In the genomic region with DNA sequence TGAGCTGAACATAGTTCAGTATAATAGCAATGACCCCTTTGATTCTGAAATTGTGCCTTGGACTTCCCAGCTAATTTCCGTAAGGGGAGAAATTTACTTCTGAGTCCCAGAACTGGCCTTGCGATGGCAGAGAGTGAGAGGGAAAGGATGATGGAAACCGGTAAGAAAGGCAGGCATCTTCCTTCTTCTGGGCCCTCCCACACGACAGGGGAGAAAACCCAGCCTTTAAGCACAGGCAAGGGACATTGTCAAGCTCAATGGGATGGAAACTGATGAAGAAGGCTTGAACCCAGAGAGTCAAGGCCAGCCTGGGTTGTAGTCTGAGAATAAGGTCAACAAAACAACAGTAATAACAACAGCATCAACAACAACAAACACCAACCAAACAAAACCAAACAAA, we compare ENCODE assay signal across 23 mouse cellular contexts. TPM values are rescaled to one million over a fixed set of nuclear protein-coding genes. Genes with fewer than 3 reads are reported as not detected.
DNase-seq lines count a peak whose midpoint lies in the region; ATAC-seq and TF ChIP-seq lines count a peak whose summit lies in the region.
"Had no signal": no experiment of that assay in that cellular context is flagged by ENCODE, and none has a peak within 500 bp of the region (broad histone marks: within the 10 kb centered on the region; RNA-seq: fewer than 3 reads in every experiment).

No protein-coding gene starts in this region.

- H3K4me1 ChIP-seq in forebrain, embryonic 11.5 days (replicated peaks; ENCODE audit: control insufficient read depth, insufficient read depth, low read length): peaks cover 15% of the 10 kb centered on the region
- H3K4me1 ChIP-seq in forebrain, embryonic 14.5 days (ENCODE audit: control insufficient read depth, insufficient read depth, low read length): peaks cover 5% of the 10 kb centered on the region; the same call in 1 of the 2 replicates
- H3K4me1 ChIP-seq in heart, adult 2 months (ENCODE audit: control insufficient read depth, insufficient read depth, low read length): no peaks in the 10 kb centered on the region
- H3K4me1 ChIP-seq in heart, embryonic 10.5 days: peaks cover 32% of the 10 kb centered on the region
- H3K4me1 ChIP-seq in heart, embryonic 12.5 days (replicated peaks): peaks cover 16% of the 10 kb centered on the region
- H3K4me1 ChIP-seq in limb, embryonic 12.5 days (replicated peaks): peaks cover 36% of the 10 kb centered on the region
- H3K4me1 ChIP-seq in limb, embryonic 10.5 days: peaks cover 50% of the 10 kb centered on the region

- no peak overlapping the region for H3K27ac ChIP-seq in forebrain, embryonic 11.5 days (ENCODE audit: low read depth, low read length)
- H3K27ac ChIP-seq in forebrain, embryonic 14.5 days (ENCODE audit: low read depth, low read length): no peak overlapping the region
- no peak overlapping the region for H3K27ac ChIP-seq in heart, adult 2 months
- H3K27ac ChIP-seq in heart, embryonic 10.5 days: no peak overlapping the region
- H3K27ac ChIP-seq in heart, embryonic 12.5 days (ENCODE audit: poor library complexity, severe bottlenecking): no peak overlapping the region
- H3K27ac ChIP-seq in limb, embryonic 12.5 days: peak overlapping the region; percentile 53; the same call in 1 of the 2 replicates
- H3K27ac ChIP-seq in limb, embryonic 10.5 days: no peak overlapping the region

- peaks cover 75% of the 10 kb centered on the region for H3K27me3 ChIP-seq in forebrain, embryonic 11.5 days (ENCODE audit: control insufficient read depth, insufficient read depth, low read length)
- H3K27me3 ChIP-seq in forebrain, embryonic 14.5 days (replicated peaks; ENCODE audit: control insufficient read depth, insufficient read depth, low read length): peaks cover 81% of the 10 kb centered on the region
- peaks cover 4% of the 10 kb centered on the region; the same call in 1 of the 2 replicates for H3K27me3 ChIP-seq in heart, adult 2 months (ENCODE audit: control insufficient read depth, insufficient read depth, low read length)
- peaks cover 82% of the 10 kb centered on the region for H3K27me3 ChIP-seq in heart, embryonic 10.5 days (ENCODE audit: insufficient read depth, poor library complexity, severe bottlenecking)
- H3K27me3 ChIP-seq in heart, embryonic 12.5 days (replicated peaks): peaks cover 61% of the 10 kb centered on the region
- peaks cover 49% of the 10 kb centered on the region for H3K27me3 ChIP-seq in limb, embryonic 12.5 days
- peaks cover 75% of the 10 kb centered on the region for H3K27me3 ChIP-seq in limb, embryonic 10.5 days (ENCODE audit: low read depth, poor library complexity, severe bottlenecking)

- no peak overlapping the region for H3K4me3 ChIP-seq in forebrain, embryonic 11.5 days (ENCODE audit: low read depth, low read length)
- no peak overlapping the region for H3K4me3 ChIP-seq in forebrain, embryonic 14.5 days (ENCODE audit: low read depth, low read length)
- no peak overlapping the region for H3K4me3 ChIP-seq in heart, adult 2 months
- no peak overlapping the region for H3K4me3 ChIP-seq in heart, embryonic 10.5 days
- H3K4me3 ChIP-seq in heart, embryonic 12.5 days: no peak overlapping the region
- H3K4me3 ChIP-seq in limb, embryonic 12.5 days (replicated peaks): no peak overlapping the region
- H3K4me3 ChIP-seq in limb, embryonic 10.5 days: no peak overlapping the region

- no peaks in the 10 kb centered on the region for H3K9me3 ChIP-seq in forebrain, embryonic 11.5 days (ENCODE audit: control insufficient read depth, low read length)
- no peaks in the 10 kb centered on the region for H3K9me3 ChIP-seq in forebrain, embryonic 14.5 days (replicated peaks; ENCODE audit: control insufficient read depth, low read length)
- no peaks in the 10 kb centered on the region for H3K9me3 ChIP-seq in heart, embryonic 10.5 days
- H3K9me3 ChIP-seq in heart, embryonic 12.5 days (replicated peaks): no peaks in the 10 kb centered on the region
- no peaks in the 10 kb centered on the region for H3K9me3 ChIP-seq in limb, embryonic 12.5 days
- H3K9me3 ChIP-seq in limb, embryonic 10.5 days (replicated peaks): no peaks in the 10 kb centered on the region

- intact Hi-C loops in heart, adult 2 months (cut with DNase I): no loop called here

- no peak for ATAC-seq in forebrain, embryonic 11.5 days (replicated peaks; ENCODE audit: low FRiP score)
- ATAC-seq in forebrain, embryonic 14.5 days: no peak
- ATAC-seq in heart, embryonic 12.5 days (ENCODE audit: insufficient number of reproducible peaks, low FRiP score): no peak
- no peak for ATAC-seq in limb, embryonic 12.5 days (ENCODE audit: insufficient number of reproducible peaks, insufficient read depth, low FRiP score, low TSS enrichment, low read depth)
- ATAC-seq: activated CD4-positive, CD25-positive, alpha-beta regulatory T cell, adult 4 months; CD4-positive, CD25-positive, alpha-beta regulatory T cell, adult 4 months; Patski had no signal

- no peak overlapping the region for H3K9ac ChIP-seq in forebrain, embryonic 11.5 days (ENCODE audit: low read length)
- no peak overlapping the region for H3K9ac ChIP-seq in forebrain, embryonic 14.5 days (ENCODE audit: low read length)
- no peak overlapping the region for H3K9ac ChIP-seq in heart, adult 2 months (ENCODE audit: low read depth, low read length)
- no peak overlapping the region for H3K9ac ChIP-seq in heart, embryonic 12.5 days
- no peak overlapping the region for H3K9ac ChIP-seq in limb, embryonic 12.5 days (replicated peaks)

- no peaks in the 10 kb centered on the region for H3K36me3 ChIP-seq in forebrain, embryonic 11.5 days (ENCODE audit: control insufficient read depth, insufficient read depth, low read length)
- H3K36me3 ChIP-seq in forebrain, embryonic 14.5 days (ENCODE audit: control insufficient read depth, insufficient read depth, low read length): no peaks in the 10 kb centered on the region
- no peaks in the 10 kb centered on the region for H3K36me3 ChIP-seq in heart, adult 2 months (ENCODE audit: control insufficient read depth, insufficient read depth, low read length)
- H3K36me3 ChIP-seq in heart, embryonic 10.5 days: no peaks in the 10 kb centered on the region
- no peaks in the 10 kb centered on the region for H3K36me3 ChIP-seq in heart, embryonic 12.5 days
- no peaks in the 10 kb centered on the region for H3K36me3 ChIP-seq in limb, embryonic 12.5 days
- H3K36me3 ChIP-seq in limb, embryonic 10.5 days: no peaks in the 10 kb centered on the region
- H3K36me3 ChIP-seq: G1E had no signal

- TF ChIP-seq EP300 in heart, adult 2 months (IDR thresholded peaks at IDR 0.05; ENCODE audit: insufficient read depth, low read depth, low read length): no peak

- TF ChIP-seq CTCF in heart, adult 2 months (IDR thresholded peaks at IDR 0.05): no peak

- peak; percentile 17 for DNase-seq in forebrain, embryonic 11.5 days (ENCODE audit: low spot score)
- no peak for DNase-seq in forebrain, embryonic 14.5 days (ENCODE audit: low spot score)
- peak; percentile 55 for DNase-seq in heart, adult 11 months
- DNase-seq in heart, adult 2 months: no peak
- peak; percentile 60 for DNase-seq in heart, embryonic 10.5 days (ENCODE audit: low spot score)
- DNase-seq in limb, embryonic 10.5 days (ENCODE audit: low spot score): no peak
- DNase-seq: adrenal gland, adult 2 months; adrenal gland, adult 8-10 months; adrenal gland, postnatal 10 days; adrenal gland, postnatal 14 days; adrenal gland, postnatal 25 days; adrenal gland, postnatal 36 days; B cell, adult 2 months; cerebellum, adult 11 months; cerebellum, adult 11-12 months had no signal

- WGBS in forebrain, embryonic 11.5 days: 54% methylated on average over 4 of the region's 4 CpGs
- WGBS in forebrain, embryonic 14.5 days: 52% methylated on average over 4 of the region's 4 CpGs
- 67% methylated on average over 4 of the region's 4 CpGs for WGBS in heart, adult 2 months
- WGBS in heart, embryonic 10.5 days: 57% methylated on average over 4 of the region's 4 CpGs
- 67% methylated on average over 4 of the region's 4 CpGs for WGBS in heart, embryonic 12.5 days
- WGBS in limb, embryonic 12.5 days: 64% methylated on average over 4 of the region's 4 CpGs
- WGBS in limb, embryonic 10.5 days: 72% methylated on average over 4 of the region's 4 CpGs

- TF ChIP-seq POLR2A in heart, adult 2 months (IDR thresholded peaks at IDR 0.05; ENCODE audit: insufficient read depth, low read depth, low read length): no peak

- no peaks in the 10 kb centered on the region for H3K79me2 ChIP-seq in heart, adult 2 months (replicated peaks; ENCODE audit: control insufficient read depth, insufficient read depth, low read length)

- no peak overlapping the region for H3K4me2 ChIP-seq in forebrain, embryonic 11.5 days (ENCODE audit: low read depth, low read length, severe bottlenecking)
- no peak overlapping the region for H3K4me2 ChIP-seq in forebrain, embryonic 14.5 days (ENCODE audit: low read length)
- no peak overlapping the region for H3K4me2 ChIP-seq in heart, embryonic 12.5 days
- H3K4me2 ChIP-seq in limb, embryonic 12.5 days: no peak overlapping the region

RNA-seq across cellular contexts. Expression of a gene that starts 14.1 kb away (rescaled TPM):
- polyA plus RNA-seq in forebrain, embryonic 11.5 days (2014; fragmentation: Nextera tagmentation; extraction: Ambion mirVana): 33.0 and 36.6 TPM in 2 replicates
- polyA plus RNA-seq in forebrain, embryonic 14.5 days (2014; fragmentation: Nextera tagmentation; extraction: Ambion mirVana): 0.44 and 0.70 TPM in 2 replicates
- total RNA-seq in heart, adult 2 months (2021): under 1 TPM; 0.30 to 0.94 TPM
- 0.23 and 0.31 TPM in 2 replicates for polyA plus RNA-seq in heart, adult 2 months (2012; rRNA removed)
- polyA plus RNA-seq in heart, embryonic 10.5 days (2016; fragmentation: Nextera tagmentation; extraction: Ambion mirVana): 15.3 and 27.4 TPM in 2 replicates
- polyA plus RNA-seq in heart, embryonic 12.5 days (2016; fragmentation: Nextera tagmentation; extraction: Ambion mirVana): 8.7 and 9.0 TPM in 2 replicates
- polyA plus RNA-seq in limb, embryonic 12.5 days (2016; fragmentation: Nextera tagmentation; extraction: Ambion mirVana): 64.2 and 72.0 TPM in 2 replicates
- polyA plus RNA-seq in limb, embryonic 10.5 days (2016; fragmentation: Nextera tagmentation; extraction: Ambion mirVana): 32.2 and 42.0 TPM in 2 replicates
- total RNA-seq: CH12.LX, MEL had no signal
- polyA plus RNA-seq: activated CD4-positive, CD25-positive, alpha-beta regulatory T cell, adult 4 months; CD4-positive, CD25-positive, alpha-beta regulatory T cell, adult 4 months; G1E; Patski had no signal

Comparison
In these comparisons a context has a peak if more than half of its experiments do, and no peak if none do; other contexts are left out.
1. DNase-seq: peak in forebrain, embryonic 11.5 days (single experiment), heart, adult 11 months (single experiment) and heart, embryonic 10.5 days (single experiment); none in forebrain, embryonic 14.5 days (single experiment), heart, adult 2 months (0 of 2) and limb, embryonic 10.5 days (single experiment).